Mouse (Mus musculus): ENCODE measurements around the gene Smarcc2.

- TF ChIP-seq CTCF (IDR thresholded peaks at IDR 0.05; ENCODE audit: low read depth, low read length) (no peak), POLR2A (IDR thresholded peaks at IDR 0.05; ENCODE audit: extremely low read depth, insufficient read depth, low read length) (no peak)
Observed at GRCm38 (mm10) chr10:128434681-128435080, 24.4 kb upstream of the Smarcc2 start.
